Mouse (Mus musculus) neural tube, embryonic 15.5 days (tissue): ENCODE results near the gene Cog5. TPM values are rescaled to one million over a fixed set of nuclear protein-coding genes. Genes with fewer than 3 reads are reported as not detected.

Experiments used
- ATAC-seq: fragments of 200-750 bp; cut with Nextera tagmentation; 2 replicates; pipeline ENCODE4 v1.8.0; 2017; ENCODE audit warnings: mild to moderate bottlenecking, moderate TSS enrichment, moderate library complexity; ENCODE audit not compliant: low FRiP score
- H3K27ac ChIP-seq: fragments of 300-500 bp; sonication (generic); replicated peaks from 2 replicates; pipeline ENCODE4 v1.5.1; 2015; ENCODE audit warnings: mild to moderate bottlenecking, inconsistent platforms
- H3K27me3 ChIP-seq: fragments of 300-500 bp; sonication (generic); replicated peaks from 2 replicates; pipeline ENCODE4 v1.6.1; 2015; ENCODE audit warnings: inconsistent platforms
- H3K36me3 ChIP-seq: fragments of 300-500 bp; sonication (generic); 2 replicates; pipeline ENCODE4 v1.6.1; 2015; ENCODE audit warnings: inconsistent platforms
- H3K4me1 ChIP-seq: fragments of 300-500 bp; sonication (generic); 2 replicates; pipeline ENCODE4 v1.6.1; 2015; ENCODE audit warnings: inconsistent platforms
- H3K4me2 ChIP-seq: fragments of 300-500 bp; sonication (generic); 2 replicates; pipeline ENCODE4 v1.6.1; 2015; ENCODE audit warnings: inconsistent platforms, mild to moderate bottlenecking, moderate library complexity
- H3K4me3 ChIP-seq: fragments of 300-500 bp; sonication (generic); replicated peaks from 2 replicates; pipeline ENCODE4 v1.5.1; 2015; ENCODE audit warnings: mild to moderate bottlenecking, inconsistent platforms
- H3K9ac ChIP-seq: fragments of 300-500 bp; sonication (generic); replicated peaks from 2 replicates; pipeline ENCODE4 v1.6.1; 2015; ENCODE audit warnings: mild to moderate bottlenecking, inconsistent platforms
- H3K9me3 ChIP-seq: fragments of 300-500 bp; sonication (generic); replicated peaks from 2 replicates; pipeline ENCODE4 v1.6.1; 2016; ENCODE audit warnings: inconsistent platforms
- WGBS: fragments of 180-500 bp; shearing (Covaris S2); methylation state at CpG from one replicate; pipeline ENCODE4 v1.1.7; 2015; ENCODE audit warnings: mixed read lengths; 5-methylcytosine and 5-hydroxymethylcytosine counted together
- polyA plus RNA-seq: library from polyadenylated mRNA; unstranded; fragments of >200 nt; fragmentation: Nextera tagmentation; extraction: Ambion mirVana; gene quantifications from 2 replicates; pipeline ENCODE4 v1.2.1, GENCODE M21; 2015

Cog5 gene
- polyA plus RNA-seq, 1 experiment from 2014 or later, result 28.6 TPM

- no peaks in the 10 kb centered on the region for H3K36me3 ChIP-seq
- 89% methylated on average over 16 of the region's 16 CpGs for WGBS
- no peaks in the 10 kb centered on the region for H3K9me3 ChIP-seq
- H3K9ac ChIP-seq, result no peak overlapping the region
- H3K27me3 ChIP-seq, result no peaks in the 10 kb centered on the region
- no peak for ATAC-seq
- no peak overlapping the region for H3K27ac ChIP-seq
- H3K4me1 ChIP-seq, result no peaks in the 10 kb centered on the region
- no peak overlapping the region for H3K4me3 ChIP-seq
- H3K4me2 ChIP-seq, result no peak overlapping the region
Measured at GRCm38 (mm10) chr12:31862668-31863538, 208.2 kb downstream of the Cog5 start.

GRCm38 (mm10) chr12:31876775-31877174 lies 222.1 kb downstream of the Cog5 start:
- H3K27me3 ChIP-seq, result no peaks in the 10 kb centered on the region
- H3K36me3 ChIP-seq, result no peaks in the 10 kb centered on the region
- H3K4me1 ChIP-seq, result no peaks in the 10 kb centered on the region
- H3K9ac ChIP-seq, result no peak overlapping the region
- H3K4me3 ChIP-seq, result no peak overlapping the region
- H3K9me3 ChIP-seq, result no peaks in the 10 kb centered on the region
- WGBS, result 91% methylated on average over 4 of the region's 4 CpGs
- ATAC-seq, result no peak
- no peak overlapping the region for H3K4me2 ChIP-seq
- H3K27ac ChIP-seq, result no peak overlapping the region

GRCm38 (mm10) chr12:31882736-31883135 lies 228.1 kb downstream of the Cog5 start:
- no peaks in the 10 kb centered on the region for H3K9me3 ChIP-seq
- ATAC-seq, result no peak
- no peak overlapping the region for H3K4me3 ChIP-seq
- no peaks in the 10 kb centered on the region for H3K36me3 ChIP-seq
- no peaks in the 10 kb centered on the region for H3K27me3 ChIP-seq
- H3K4me2 ChIP-seq, result no peak overlapping the region
- no peak overlapping the region for H3K9ac ChIP-seq
- no peak overlapping the region for H3K27ac ChIP-seq
- H3K4me1 ChIP-seq, result no peaks in the 10 kb centered on the region
- WGBS, result 44% methylated on average over 1 of the region's 1 CpGs

GRCm38 (mm10) chr12:31884365-31884764 lies 229.7 kb downstream of the Cog5 start:
- peak; percentile 90 for ATAC-seq
- Histone ChIP-seq H3K36me3 (no peaks in the 10 kb centered on the region), H3K27ac (peak overlapping the region; percentile 43; the same call in 1 of the 2 replicates), H3K4me3 (no peak overlapping the region), H3K27me3 (no peaks in the 10 kb centered on the region), H3K4me1 (no peaks in the 10 kb centered on the region), H3K9me3 (no peaks in the 10 kb centered on the region), H3K9ac (no peak overlapping the region), H3K4me2 (no peak overlapping the region)
- 63% methylated on average over 4 of the region's 4 CpGs for WGBS

- 74% methylated on average over 4 of the region's 4 CpGs for WGBS
- no peak for ATAC-seq
- no peak overlapping the region for H3K4me2 ChIP-seq
- H3K27me3 ChIP-seq, result no peaks in the 10 kb centered on the region
- H3K27ac ChIP-seq, result peak overlapping the region; percentile 4; the same call in 1 of the 2 replicates
- H3K9me3 ChIP-seq, result no peaks in the 10 kb centered on the region
- no peaks in the 10 kb centered on the region for H3K36me3 ChIP-seq
- H3K9ac ChIP-seq, result no peak overlapping the region
- H3K4me1 ChIP-seq, result no peaks in the 10 kb centered on the region
- H3K4me3 ChIP-seq, result no peak overlapping the region
Measured at GRCm38 (mm10) chr12:31885084-31885483, 230.4 kb downstream of the Cog5 start.

GRCm38 (mm10) chr12:31885844-31886606 lies 231.4 kb downstream of the Cog5 start:
- no peak for ATAC-seq
- Histone ChIP-seq H3K4me3 (no peak overlapping the region), H3K4me2 (no peak overlapping the region), H3K36me3 (no peaks in the 10 kb centered on the region), H3K9me3 (no peaks in the 10 kb centered on the region), H3K27me3 (no peaks in the 10 kb centered on the region), H3K4me1 (0 out of 2 replicates have a peak, but pooled peaks cover 6% of the 10 kb centered on the region), H3K9ac (no peak overlapping the region), H3K27ac (no peak overlapping the region)
- WGBS, result 95% methylated on average over 11 of the region's 11 CpGs

GRCm38 (mm10) chr12:31890685-31891084 lies 236.0 kb downstream of the Cog5 start:
- WGBS, result 57% methylated on average over 6 of the region's 6 CpGs
- Histone ChIP-seq H3K4me2 (no peak overlapping the region), H3K27me3 (no peaks in the 10 kb centered on the region), H3K27ac (no peak overlapping the region), H3K4me3 (no peak overlapping the region), H3K9ac (no peak overlapping the region), H3K36me3 (no peaks in the 10 kb centered on the region), H3K4me1 (peaks cover 12% of the 10 kb centered on the region), H3K9me3 (no peaks in the 10 kb centered on the region)
- ATAC-seq, result 0 out of 2 replicates have a peak, but pooled peaks have one; percentile 46

GRCm38 (mm10) chr12:31892079-31892478 lies 237.4 kb downstream of the Cog5 start:
- no peaks in the 10 kb centered on the region for H3K36me3 ChIP-seq
- no peak for ATAC-seq
- no peaks in the 10 kb centered on the region for H3K9me3 ChIP-seq
- H3K4me1 ChIP-seq, result peaks cover 26% of the 10 kb centered on the region
- H3K4me2 ChIP-seq, result no peak overlapping the region
- H3K27ac ChIP-seq, result no peak overlapping the region
- no peaks in the 10 kb centered on the region for H3K27me3 ChIP-seq
- no peak overlapping the region for H3K4me3 ChIP-seq
- no peak overlapping the region for H3K9ac ChIP-seq

- Histone ChIP-seq H3K27ac (no peak overlapping the region), H3K27me3 (no peaks in the 10 kb centered on the region), H3K36me3 (no peaks in the 10 kb centered on the region), H3K9me3 (no peaks in the 10 kb centered on the region), H3K4me3 (no peak overlapping the region), H3K9ac (no peak overlapping the region), H3K4me1 (peaks cover 30% of the 10 kb centered on the region), H3K4me2 (no peak overlapping the region)
- 91% methylated on average over 7 of the region's 7 CpGs for whole genome bisulfite sequencing
- ATAC-seq, result no peak
Measured at GRCm38 (mm10) chr12:31892771-31893170, 238.1 kb downstream of the Cog5 start.

- 0 out of 2 replicates have a peak, but pooled peaks have one; percentile 26 for ATAC-seq
- 24% methylated on average over 8 of the region's 8 CpGs for WGBS
- H3K27ac ChIP-seq, result 0 out of 2 replicates have a peak overlapping the region, but pooled peaks have one; percentile 4
Measured at GRCm38 (mm10) chr12:31895095-31895734, 240.5 kb downstream of the Cog5 start.

GRCm38 (mm10) chr12:31895888-31896287 lies 241.2 kb downstream of the Cog5 start:
- H3K36me3 ChIP-seq, result no peaks in the 10 kb centered on the region
- 12% methylated on average over 2 of the region's 2 CpGs for WGBS
- H3K9ac ChIP-seq, result no peak overlapping the region
- H3K27ac ChIP-seq, result no peak overlapping the region; the same call in 1 of the 2 replicates
- no peak overlapping the region for H3K4me2 ChIP-seq
- H3K27me3 ChIP-seq, result no peaks in the 10 kb centered on the region
- H3K4me3 ChIP-seq, result no peak overlapping the region
- H3K4me1 ChIP-seq, result peaks cover 24% of the 10 kb centered on the region
- ATAC-seq, result peak; percentile 67
- H3K9me3 ChIP-seq, result no peaks in the 10 kb centered on the region

More at GRCm38 (mm10) chr12:31895095-31895734, 240.5 kb downstream of the Cog5 start:
- no peaks in the 10 kb centered on the region for H3K36me3 ChIP-seq
- no peaks in the 10 kb centered on the region for H3K9me3 ChIP-seq
- no peak overlapping the region for H3K9ac ChIP-seq
- peaks cover 30% of the 10 kb centered on the region for H3K4me1 ChIP-seq
- H3K27me3 ChIP-seq, result no peaks in the 10 kb centered on the region
- no peak overlapping the region for H3K4me2 ChIP-seq
- no peak overlapping the region for H3K4me3 ChIP-seq
